Mouse (Mus musculus) myocyte (in vitro differentiated cells): Measurements from ENCODE around the gene Cenpt. TPM values are rescaled to one million over a fixed set of nuclear protein-coding genes. Genes with fewer than 3 reads are reported as not detected.

Experiments
- H3K27me3 ChIP-seq: one replicate; pipeline ENCODE4 v1.6.1; 2011; ENCODE audit not compliant: control insufficient read depth, insufficient read depth, insufficient read length
- H3K36me3 ChIP-seq: one replicate; pipeline ENCODE4 v1.6.1; 2011; ENCODE audit not compliant: control insufficient read depth, insufficient read depth
- H3K4me2 ChIP-seq: one replicate; pipeline ENCODE4 v1.6.1; 2011; ENCODE audit warnings: low read depth, control low read depth
- H3K4me3 ChIP-seq: one replicate; pipeline ENCODE4 v1.5.1; 2011; ENCODE audit warnings: mild to moderate bottlenecking, control low read depth, moderate library complexity
- H3K79me2 ChIP-seq: one replicate; pipeline ENCODE4 v1.6.1; 2011; ENCODE audit not compliant: control insufficient read depth, insufficient read depth
- H3ac ChIP-seq: one replicate; pipeline ENCODE4 v1.6.1; 2011; ENCODE audit not compliant: control insufficient read depth, insufficient read length
- CEBPB ChIP-seq: IDR thresholded peaks from 2 replicates; pipeline ENCODE4 v1.6.1; 2011; ENCODE audit warnings: mild to moderate bottlenecking, moderate library complexity; ENCODE audit not compliant: poor library complexity, insufficient read depth, severe bottlenecking
- E2F4 ChIP-seq: IDR thresholded peaks from one replicate; pipeline ENCODE4 v1.6.1; 2011; ENCODE audit warnings: mild to moderate bottlenecking, control low read depth, moderate library complexity; ENCODE audit not compliant: insufficient read depth
- MAX ChIP-seq: IDR thresholded peaks from one replicate; pipeline ENCODE4 v1.6.1; 2011; ENCODE audit warnings: low read depth, mild to moderate bottlenecking, control low read depth
- MYOD1 ChIP-seq, 3 experiments: IDR thresholded peaks; one replicate each; pipeline ENCODE4 v1.6.1; 2011; ENCODE audit warnings: control low read depth in 2 of 3, low read depth in 2 of 3, mild to moderate bottlenecking in 2 of 3, moderate library complexity in 1 of 3; ENCODE audit not compliant: insufficient read length in 2 of 3, control insufficient read depth in 1 of 3
- MYOG ChIP-seq, 3 experiments: IDR thresholded peaks; one replicate each; pipeline ENCODE4 v1.6.1; 2011; ENCODE audit warnings: control low read depth in 2 of 3, low read depth in 2 of 3, mild to moderate bottlenecking in 2 of 3; ENCODE audit not compliant: insufficient read length in 2 of 3, control insufficient read depth in 1 of 3, insufficient read depth in 1 of 3
- POLR2A ChIP-seq: IDR thresholded peaks from one replicate; pipeline ENCODE4 v1.6.1; 2011; ENCODE audit warnings: low read depth, mild to moderate bottlenecking, control low read depth, moderate library complexity; ENCODE audit not compliant: insufficient read length
- POLR2AphosphoS2 ChIP-seq: IDR thresholded peaks from one replicate; pipeline ENCODE4 v1.6.1; 2011; ENCODE audit warnings: low read depth, control low read depth; ENCODE audit not compliant: insufficient read length
- REST ChIP-seq: IDR thresholded peaks from one replicate; pipeline ENCODE4 v1.6.1; 2011; ENCODE audit warnings: mild to moderate bottlenecking, control low read depth, moderate library complexity; ENCODE audit not compliant: insufficient read depth, insufficient read length
- SRF ChIP-seq: IDR thresholded peaks from one replicate; pipeline ENCODE4 v1.6.1; 2011; ENCODE audit warnings: low read depth; ENCODE audit not compliant: control insufficient read depth, insufficient read length
- TCF12 ChIP-seq: IDR thresholded peaks from one replicate; pipeline ENCODE4 v1.6.1; 2011; ENCODE audit warnings: mild to moderate bottlenecking, control low read depth; ENCODE audit not compliant: poor library complexity, insufficient read depth, severe bottlenecking
- TCF3 ChIP-seq: IDR thresholded peaks from one replicate; pipeline ENCODE4 v1.6.1; 2011; ENCODE audit warnings: low read depth, control low read depth; ENCODE audit not compliant: insufficient read length
- USF1 ChIP-seq: IDR thresholded peaks from one replicate; pipeline ENCODE4 v1.6.1; 2011; ENCODE audit warnings: low read depth, mild to moderate bottlenecking, control low read depth, moderate library complexity
- polyA plus RNA-seq: library from polyadenylated mRNA; unstranded; fragments of >200 nt; fragmentation: generic; extraction: Trizol; gene quantifications from one replicate; pipeline ENCODE4 v1.2.1, GENCODE M21; 2012; ENCODE audit warnings: missing spikeins

Cenpt gene
- polyA plus RNA-seq, 1 experiment, result 20.4 TPM

DNA sequence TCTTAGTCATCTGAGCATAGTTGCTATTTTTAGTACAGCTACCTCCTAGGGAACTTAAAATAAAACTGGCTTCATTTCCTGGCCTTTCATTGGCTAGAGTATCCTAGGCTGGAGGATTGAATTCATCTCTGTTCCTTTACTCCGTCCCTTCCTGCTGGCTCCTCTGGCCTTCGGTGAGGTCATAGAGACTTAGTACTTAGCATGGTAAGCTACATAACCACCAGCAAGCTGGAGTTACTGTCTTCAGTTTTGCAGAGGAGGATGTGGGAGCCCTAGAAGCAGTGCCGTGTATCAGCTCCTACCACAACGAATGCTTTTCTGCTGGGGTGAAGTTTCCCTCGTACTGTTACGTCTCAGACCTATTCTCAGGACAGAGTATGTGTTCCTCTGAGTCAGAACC lies 21.2 kb upstream of the Cenpt start:
- Histone ChIP-seq H3K79me2 (peaks cover 66% of the 10 kb centered on the region), H3K4me3 (no peak overlapping the region), H3K36me3 (peaks cover 25% of the 10 kb centered on the region), H3ac (no peak overlapping the region), H3K27me3 (no peaks in the 10 kb centered on the region), H3K4me2 (peak overlapping the region; percentile 45)
- TF ChIP-seq MYOG (IDR thresholded peaks at IDR 0.05; ENCODE audit: control insufficient read depth in 1 of 3, insufficient read depth in 1 of 3, insufficient read length in 2 of 3, low read depth in 2 of 3), result no peak
- TF ChIP-seq E2F4, result no peak
- TF ChIP-seq TCF12, result no peak
- no peak for TF ChIP-seq REST
- TF ChIP-seq TCF3, result no peak
- no peak for TF ChIP-seq POLR2A
- no peak for TF ChIP-seq MYOD1 (IDR thresholded peaks at IDR 0.05; ENCODE audit: control insufficient read depth in 1 of 3, insufficient read length in 2 of 3, low read depth in 2 of 3)
- no peak for TF ChIP-seq POLR2AphosphoS2
- no peak for TF ChIP-seq CEBPB
- no peak for TF ChIP-seq SRF
- no peak for TF ChIP-seq MAX
- no peak for TF ChIP-seq USF1

DNA sequence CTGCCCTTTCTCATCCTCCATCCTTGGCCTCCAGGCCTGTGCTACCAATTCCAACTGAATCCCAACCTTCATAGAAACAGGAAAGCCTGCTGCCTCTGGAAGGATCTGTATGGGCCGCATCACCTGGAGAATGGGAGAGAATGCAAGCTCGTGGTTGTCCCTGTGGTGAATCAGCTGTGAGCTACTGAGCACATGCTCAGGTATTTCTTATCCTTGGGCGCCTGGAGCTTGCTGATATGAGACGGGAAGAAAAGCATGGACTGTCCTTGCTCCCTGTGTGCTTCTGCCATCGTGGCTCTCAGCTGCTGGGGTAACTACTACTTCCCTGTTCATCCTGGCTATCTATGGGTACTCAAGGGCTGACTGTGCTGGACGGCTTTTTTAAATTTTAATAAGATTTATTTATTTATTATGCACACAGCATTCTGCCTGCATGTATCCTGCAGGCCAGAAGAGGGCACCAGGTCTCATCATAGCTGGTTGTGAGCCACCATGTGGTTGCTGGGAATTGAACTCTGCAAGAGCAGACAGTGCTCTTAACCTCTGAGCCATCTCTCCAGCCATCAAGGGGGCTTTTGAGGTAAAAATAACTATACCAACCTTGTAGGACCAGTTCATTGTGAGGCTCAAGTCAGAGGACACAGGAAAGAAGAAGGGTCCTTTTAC lies 13.4 kb upstream of the Cenpt start:
- Histone ChIP-seq H3K4me3 (no peak overlapping the region), H3K36me3 (peaks cover 7% of the 10 kb centered on the region), H3K4me2 (no peak overlapping the region), H3K79me2 (peaks cover 100% of the 10 kb centered on the region), H3ac (no peak overlapping the region), H3K27me3 (no peaks in the 10 kb centered on the region)
- no peak for TF ChIP-seq USF1
- no peak for TF ChIP-seq CEBPB
- no peak for TF ChIP-seq MYOG (IDR thresholded peaks at IDR 0.05; ENCODE audit: control insufficient read depth in 1 of 3, insufficient read depth in 1 of 3, insufficient read length in 2 of 3, low read depth in 2 of 3)
- TF ChIP-seq TCF12, result no peak
- TF ChIP-seq POLR2A, result no peak
- TF ChIP-seq REST, result no peak
- TF ChIP-seq POLR2AphosphoS2, result no peak
- TF ChIP-seq MAX, result no peak
- no peak for TF ChIP-seq MYOD1 (IDR thresholded peaks at IDR 0.05; ENCODE audit: control insufficient read depth in 1 of 3, insufficient read length in 2 of 3, low read depth in 2 of 3)
- no peak for TF ChIP-seq TCF3
- TF ChIP-seq E2F4, result no peak
- TF ChIP-seq SRF, result no peak

DNA sequence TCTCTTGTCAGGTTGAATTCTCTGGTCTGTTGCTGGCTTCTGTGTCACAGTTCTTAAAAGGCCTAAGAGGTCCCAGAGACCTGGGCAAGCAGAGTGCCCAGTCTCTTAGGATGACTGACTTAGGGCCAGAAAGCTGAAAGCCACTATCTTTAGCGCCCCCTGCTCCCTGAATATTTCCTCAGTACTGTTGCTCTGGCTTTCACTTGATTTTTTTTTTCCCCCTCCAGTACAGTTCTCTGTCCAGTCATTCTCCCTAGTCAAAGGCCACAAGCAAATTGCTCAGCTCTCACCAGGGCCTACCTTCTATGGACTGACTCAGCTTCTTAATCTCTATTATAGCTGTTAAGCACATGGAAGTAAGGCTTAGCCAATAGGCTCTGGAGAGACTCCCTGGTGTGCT lies 8.9 kb upstream of the Cenpt start:
- Histone ChIP-seq H3ac (no peak overlapping the region), H3K4me3 (peak overlapping the region; percentile 82), H3K36me3 (no peaks in the 10 kb centered on the region), H3K4me2 (peak overlapping the region; percentile 96), H3K79me2 (peaks cover 91% of the 10 kb centered on the region), H3K27me3 (no peaks in the 10 kb centered on the region)
- TF ChIP-seq MAX (no peak), REST (no peak), MYOD1 (IDR thresholded peaks at IDR 0.05; ENCODE audit: control insufficient read depth in 1 of 3, insufficient read length in 2 of 3, low read depth in 2 of 3) (no peak), POLR2A (no peak), SRF (no peak), CEBPB (no peak), POLR2AphosphoS2 (no peak), USF1 (no peak), TCF12 (no peak), MYOG (IDR thresholded peaks at IDR 0.05; ENCODE audit: control insufficient read depth in 1 of 3, insufficient read depth in 1 of 3, insufficient read length in 2 of 3, low read depth in 2 of 3) (no peak), E2F4 (no peak), TCF3 (no peak)

DNA sequence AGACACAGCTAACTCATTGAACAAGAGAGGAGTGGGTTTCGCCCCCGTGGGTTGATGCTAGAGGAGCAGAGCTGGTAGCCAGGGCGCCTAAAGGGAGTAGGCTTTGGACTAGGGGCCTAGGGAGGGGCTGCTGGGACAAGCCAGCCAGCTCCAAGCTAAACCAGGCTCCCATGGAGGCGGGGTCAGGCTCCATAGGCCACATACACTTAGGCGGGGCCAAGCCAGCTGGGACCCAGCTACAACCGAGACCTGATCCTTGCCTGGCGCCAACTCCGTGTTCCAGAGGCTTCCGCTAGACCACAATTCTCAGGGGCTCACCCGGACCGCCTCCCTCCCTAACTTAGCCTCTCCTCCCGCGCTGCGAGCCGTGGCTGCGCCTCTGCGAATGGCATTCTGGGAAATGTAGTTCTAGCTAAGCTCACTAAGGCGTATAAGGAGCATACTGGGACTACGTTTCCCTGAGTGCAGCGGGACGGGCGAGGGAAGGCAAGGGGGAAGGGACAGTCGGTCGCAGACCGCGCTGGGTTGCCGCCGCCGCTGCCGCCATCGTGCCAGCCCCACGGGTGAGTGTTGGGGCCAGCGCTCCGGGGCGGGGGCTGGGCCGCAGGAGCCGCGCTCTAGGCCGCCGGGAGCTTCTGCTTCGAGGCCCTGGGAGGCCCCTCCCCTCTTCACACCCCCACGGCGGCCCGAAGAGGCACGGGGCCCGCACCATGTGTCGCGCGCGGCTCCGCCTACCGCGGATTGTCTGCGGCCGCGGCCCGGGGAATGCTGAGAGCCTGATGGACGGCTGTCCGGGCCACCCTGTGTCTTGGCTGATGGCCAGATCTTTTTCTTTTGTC lies 7.3 kb upstream of the Cenpt start, which contains the start of gene Nutf2:
Gene Nutf2 (plus strand): TSS at position 438 of the 839 bp plus-strand sequence.
- no peaks in the 10 kb centered on the region for H3K27me3 ChIP-seq
- H3K79me2 ChIP-seq, result peaks cover 88% of the 10 kb centered on the region
- peak within 1 kb of the TSS; percentile 96 for H3K4me2 ChIP-seq
- H3ac ChIP-seq, result peak within 1 kb of the TSS; percentile 88
- TF ChIP-seq REST (no peak), POLR2AphosphoS2 (peak; percentile 81), TCF3 (peak; percentile 22), USF1 (no peak), MYOD1 (IDR thresholded peaks at IDR 0.05; ENCODE audit: control insufficient read depth in 1 of 3, insufficient read length in 2 of 3, low read depth in 2 of 3) (peak in 2 of 3 experiments; percentile 0 to 60), CEBPB (no peak), POLR2A (peak; percentile 88), E2F4 (peak; percentile 67), MAX (no peak), SRF (peak; percentile 72), MYOG (IDR thresholded peaks at IDR 0.05; ENCODE audit: control insufficient read depth in 1 of 3, insufficient read depth in 1 of 3, insufficient read length in 2 of 3, low read depth in 2 of 3) (peak in 1 of 3 experiments; percentile 1), TCF12 (no peak)
- peak within 1 kb of the TSS; percentile 82 for H3K4me3 ChIP-seq
- H3K36me3 ChIP-seq, result no peaks in the 10 kb centered on the region
